Mouse (Mus musculus): ENCODE results near the gene Stk39. TPM values are rescaled to one million over a fixed set of nuclear protein-coding genes. Genes with fewer than 3 reads are reported as not detected.
"Not testable (repeated sequence)": the region's sequence is repeated elsewhere in the genome, so short reads cannot be mapped to it uniquely, and the experiment has no call there.

Stk39 gene
- total RNA-seq, 2 experiments from 2014 or later = 1.9 to 4.1 TPM

DNA sequence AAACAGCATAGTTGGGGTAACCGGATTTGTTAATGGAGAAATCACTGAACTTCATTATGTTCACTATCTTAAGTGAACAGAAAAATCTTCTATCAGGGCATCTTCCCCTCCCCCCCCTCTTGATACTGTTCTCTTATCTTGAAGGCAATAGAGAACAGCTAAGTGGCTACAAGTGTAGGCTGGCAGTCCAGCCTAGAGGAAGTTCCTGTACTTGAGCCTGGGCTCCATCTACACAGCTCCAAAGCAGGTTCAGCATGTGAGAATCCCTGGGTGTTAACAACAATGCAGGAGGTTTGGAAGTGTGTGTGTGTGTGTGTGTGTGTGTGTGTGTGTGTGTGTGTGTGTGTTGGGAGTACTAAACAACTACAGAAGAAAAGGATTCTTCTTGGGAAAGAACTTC is 230.4 kb downstream of the Stk39 start:
- intact Hi-C loops (cut with DNase I) = no loop called here

DNA sequence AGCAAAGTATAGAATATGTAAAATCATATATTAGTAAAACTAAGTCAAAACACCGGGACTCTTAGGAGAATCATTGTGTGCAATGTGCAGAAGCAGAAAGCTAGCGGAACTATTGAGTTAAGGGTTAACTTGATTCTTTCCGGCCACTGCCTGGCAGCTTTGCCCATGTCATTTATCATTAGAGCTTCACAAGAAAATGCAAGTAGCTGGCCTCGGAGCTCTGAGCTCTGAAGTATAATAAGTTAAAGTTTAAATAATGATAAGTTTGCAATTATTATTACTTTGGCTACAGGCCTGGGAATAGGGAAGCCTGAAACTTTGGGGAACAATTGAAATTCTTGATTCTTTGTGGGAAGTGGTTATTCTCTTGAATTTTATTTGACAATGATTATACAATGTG is 232.7 kb downstream of the Stk39 start:
- intact Hi-C loops (cut with DNase I); DNase-seq; H3K4me3 ChIP-seq; H3K27ac ChIP-seq: not testable (repeated sequence)

More for the DNA sequence above, 230.4 kb downstream of the Stk39 start:
- no peak for TF ChIP-seq CTCF (IDR thresholded peaks at IDR 0.05)
- no peak for DNase-seq
- Histone ChIP-seq H3K4me3 (no peak overlapping the region), H3K27ac (no peak overlapping the region)

DNA sequence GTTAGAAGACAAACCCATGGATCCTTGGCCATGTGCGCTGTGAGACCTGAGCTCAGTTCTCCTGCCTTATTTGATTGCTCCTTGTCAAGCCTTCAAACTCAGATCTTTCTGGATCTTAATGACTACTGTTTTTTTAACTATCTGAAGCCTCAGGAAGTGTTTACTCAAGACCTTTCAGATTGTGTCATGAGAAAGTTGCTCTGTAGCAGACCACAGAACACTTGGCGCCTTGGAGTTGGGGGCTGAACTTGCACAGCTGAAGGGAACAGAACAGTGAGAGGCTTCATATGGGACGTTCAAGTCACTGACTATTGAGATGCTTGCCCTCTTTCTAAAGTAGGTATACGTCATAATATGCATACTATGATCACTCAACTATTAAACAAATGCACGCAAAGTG is 239.1 kb downstream of the Stk39 start:
- Histone ChIP-seq H3K4me3 (no peak overlapping the region), H3K27ac (no peak overlapping the region)
- DNase-seq = no peak
- intact Hi-C loops (cut with DNase I) = loop anchor here (5.0 kb wide), 1 partner anchor 84 kb away; no protein-coding TSS in a partner anchor
- no peak for TF ChIP-seq CTCF (IDR thresholded peaks at IDR 0.05)

DNA sequence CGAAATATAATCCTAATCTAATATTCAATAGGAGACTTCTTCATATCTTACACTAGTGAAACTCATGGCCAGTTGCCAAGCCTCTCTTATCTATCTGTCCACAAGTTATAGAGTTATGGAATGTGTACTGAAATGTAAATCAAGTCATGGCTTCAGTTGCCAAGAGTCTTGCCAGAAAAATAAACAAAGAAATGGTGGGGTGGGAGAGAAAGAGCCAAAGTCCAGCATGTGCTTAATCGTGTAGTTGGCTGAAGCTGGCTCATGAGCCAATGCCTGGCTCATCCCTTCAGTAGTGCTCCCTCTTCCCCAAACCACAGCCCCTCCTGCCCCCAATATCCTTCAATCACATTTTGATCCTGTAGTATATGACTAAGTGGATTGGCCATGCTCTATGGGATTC is 242.2 kb downstream of the Stk39 start:
- no peak for TF ChIP-seq CTCF (IDR thresholded peaks at IDR 0.05)
- no peak for DNase-seq
- H3K4me3 ChIP-seq = no peak overlapping the region
- intact Hi-C loops (cut with DNase I) = loop anchor here (5.0 kb wide), 1 partner anchor 87 kb away; no protein-coding TSS in a partner anchor
- no peak overlapping the region for H3K27ac ChIP-seq

DNA sequence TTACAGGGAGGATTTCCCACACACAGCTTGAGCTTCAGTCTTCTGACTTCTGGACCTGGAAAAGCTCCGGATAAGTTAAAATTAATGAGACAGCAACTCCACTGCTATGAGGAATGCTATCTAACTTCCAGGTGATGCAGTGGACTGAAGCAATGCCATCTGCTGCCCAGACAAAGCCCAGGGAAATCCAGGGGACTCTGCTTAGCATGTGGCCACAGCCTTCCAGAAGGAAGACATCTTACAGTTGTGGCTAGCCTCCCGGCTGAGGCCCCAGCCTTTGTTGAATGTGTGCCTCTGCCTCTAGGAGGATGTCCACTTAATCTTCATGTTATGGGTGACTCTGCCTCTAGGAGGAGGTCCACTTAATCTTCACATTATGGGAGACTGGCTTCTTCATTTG is 243.0 kb downstream of the Stk39 start:
- Histone ChIP-seq H3K4me3 (no peak overlapping the region), H3K27ac (no peak overlapping the region)
- TF ChIP-seq CTCF (IDR thresholded peaks at IDR 0.05) = no peak
- intact Hi-C loops (cut with DNase I) = no loop called here
- no peak for DNase-seq

DNA sequence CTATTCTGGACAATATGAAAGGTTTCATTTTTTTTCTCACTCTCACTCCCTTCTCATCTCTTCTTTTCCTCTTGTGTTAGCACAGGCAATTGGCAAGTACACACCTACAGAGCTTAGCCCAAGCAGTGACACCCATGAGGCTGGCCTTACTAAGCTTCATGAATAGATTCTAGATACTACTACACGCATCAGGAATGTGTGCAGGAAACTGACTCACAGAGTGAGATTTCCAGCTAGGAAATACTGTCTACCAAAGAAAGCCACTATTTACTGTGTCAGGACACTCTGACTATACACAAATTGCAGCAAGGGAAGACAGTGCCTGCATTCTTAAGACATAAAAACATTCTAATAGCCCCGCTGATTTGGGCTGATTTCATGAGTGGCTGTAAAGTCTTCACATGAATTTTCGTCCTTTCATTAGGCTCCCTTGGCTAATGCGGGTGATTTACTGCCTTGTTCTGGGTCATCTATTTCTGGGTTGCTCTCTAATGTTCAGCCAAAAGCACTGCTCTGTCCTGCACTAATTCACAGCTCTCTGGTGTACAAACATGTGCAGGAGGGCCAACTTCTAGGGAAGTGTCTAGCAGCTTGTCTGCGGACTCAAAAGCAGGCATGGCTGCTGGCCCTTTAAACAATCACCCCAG is 249.7 kb downstream of the Stk39 start:
- peak overlapping the region; percentile 87 for H3K27ac ChIP-seq
- intact Hi-C loops (cut with DNase I) = loop anchor here (5.0 kb wide), 1 partner anchor 215 kb away; no protein-coding TSS in a partner anchor
- peak; percentile 63 for DNase-seq
- peak overlapping the region; percentile 50 for H3K4me3 ChIP-seq
- no peak for TF ChIP-seq CTCF (IDR thresholded peaks at IDR 0.05)

DNA sequence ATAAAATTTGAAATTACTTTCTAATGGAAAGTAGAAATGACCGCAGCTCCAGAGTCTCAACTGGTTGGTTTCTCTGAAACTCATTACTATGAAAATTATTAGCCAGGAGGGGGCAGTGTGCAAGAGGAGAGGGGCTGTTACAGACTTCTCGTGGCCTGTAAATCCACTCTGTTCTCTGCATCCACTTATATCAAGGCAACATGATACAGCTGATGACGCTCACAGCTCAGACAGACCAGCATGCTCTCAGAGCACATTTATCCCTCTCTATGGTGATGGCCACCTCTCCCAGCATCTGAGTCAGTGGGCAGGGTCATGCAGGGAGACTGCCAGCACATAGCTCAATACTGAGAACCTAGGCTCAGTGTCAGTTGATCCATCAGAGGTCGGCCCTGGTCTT is 250.8 kb downstream of the Stk39 start:
- H3K4me3 ChIP-seq = no peak overlapping the region
- intact Hi-C loops (cut with DNase I) = loop anchor here (2.0 to 5.0 kb wide), 2 partner anchors 130 to 214 kb away; no protein-coding TSS in a partner anchor
- DNase-seq = peak; percentile 53
- peak overlapping the region; percentile 87 for H3K27ac ChIP-seq
- peak; percentile 57 for TF ChIP-seq CTCF (IDR thresholded peaks at IDR 0.05)

DNA sequence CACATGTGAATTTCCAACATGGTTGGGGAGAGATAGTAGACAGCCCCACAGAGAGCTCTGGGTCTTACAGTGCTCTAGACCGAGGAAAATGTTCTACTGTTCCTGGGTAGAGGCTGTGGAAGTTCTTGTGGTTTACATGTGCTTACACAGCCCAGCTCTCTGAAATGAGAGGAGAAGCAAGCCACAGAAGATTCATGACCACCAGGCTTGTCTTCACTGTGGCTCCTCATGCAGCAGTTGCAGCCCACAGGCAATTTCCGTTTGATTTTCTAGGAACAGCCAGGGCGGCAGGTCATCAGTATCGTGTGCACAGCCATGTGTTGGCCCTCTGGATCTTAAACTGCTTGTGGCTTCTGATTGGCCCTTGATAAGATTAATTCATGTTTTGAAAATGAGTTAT is 252.2 kb downstream of the Stk39 start:
- no peak for TF ChIP-seq CTCF (IDR thresholded peaks at IDR 0.05)
- intact Hi-C loops (cut with DNase I) = loop anchor here (2.0 to 10.0 kb wide), 3 partner anchors 131 to 515 kb away; no protein-coding TSS in a partner anchor

DNA sequence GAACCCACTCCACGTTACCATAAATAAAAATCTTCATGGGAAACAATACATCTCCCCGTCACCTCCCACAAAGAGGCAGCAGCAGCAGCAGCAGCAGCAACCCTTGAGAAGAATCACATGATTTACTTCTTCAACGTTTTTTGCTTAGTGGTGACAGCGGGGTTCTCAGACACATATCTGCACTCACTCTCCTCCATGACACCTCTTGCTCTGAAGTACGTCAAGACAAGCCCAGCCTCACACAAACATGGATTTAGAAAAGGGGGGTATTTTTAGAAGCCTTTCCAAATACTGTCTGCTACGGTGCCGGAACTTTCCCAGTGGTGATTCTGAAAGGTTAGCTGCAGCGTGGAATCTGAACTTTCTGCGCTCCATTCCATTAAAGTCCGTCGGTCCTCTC is 256.9 kb downstream of the Stk39 start:
- no peak for DNase-seq
- no peak overlapping the region for H3K4me3 ChIP-seq
- no peak overlapping the region for H3K27ac ChIP-seq
- TF ChIP-seq CTCF (IDR thresholded peaks at IDR 0.05) = no peak
- intact Hi-C loops (cut with DNase I) = loop anchor here (10.0 kb wide), 1 partner anchor 510 kb away; no protein-coding TSS in a partner anchor

More for the DNA sequence above, 252.2 kb downstream of the Stk39 start:
- Histone ChIP-seq H3K4me3 (no peak overlapping the region), H3K27ac (peak overlapping the region; percentile 87; the same call in 1 of the 2 replicates)
- DNase-seq = no peak

DNA sequence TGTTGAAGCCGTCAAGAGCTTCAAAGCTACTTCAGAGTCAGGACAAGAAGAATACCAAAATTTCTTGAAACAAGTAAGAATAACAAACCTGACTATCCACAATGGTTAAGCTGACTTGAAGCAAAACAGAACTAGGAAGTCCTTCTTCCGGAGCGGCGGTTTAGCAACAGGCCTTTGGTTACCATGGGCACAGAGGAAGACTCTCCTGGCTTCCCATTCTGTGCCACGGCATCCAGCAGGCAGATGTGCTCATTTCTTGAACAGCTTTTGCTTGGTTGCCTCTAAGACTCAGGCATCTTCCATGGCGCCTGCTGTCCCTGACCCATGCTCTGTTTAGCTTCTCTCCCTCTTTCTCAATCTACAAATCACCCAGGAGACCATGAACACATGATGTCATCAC is 257.7 kb downstream of the Stk39 start:
- Histone ChIP-seq H3K4me3 (no peak overlapping the region), H3K27ac (no peak overlapping the region)
- TF ChIP-seq CTCF (IDR thresholded peaks at IDR 0.05) = no peak
- intact Hi-C loops (cut with DNase I) = loop anchor here (10.0 kb wide), 1 partner anchor 510 kb away; no protein-coding TSS in a partner anchor
- DNase-seq = no peak

DNA sequence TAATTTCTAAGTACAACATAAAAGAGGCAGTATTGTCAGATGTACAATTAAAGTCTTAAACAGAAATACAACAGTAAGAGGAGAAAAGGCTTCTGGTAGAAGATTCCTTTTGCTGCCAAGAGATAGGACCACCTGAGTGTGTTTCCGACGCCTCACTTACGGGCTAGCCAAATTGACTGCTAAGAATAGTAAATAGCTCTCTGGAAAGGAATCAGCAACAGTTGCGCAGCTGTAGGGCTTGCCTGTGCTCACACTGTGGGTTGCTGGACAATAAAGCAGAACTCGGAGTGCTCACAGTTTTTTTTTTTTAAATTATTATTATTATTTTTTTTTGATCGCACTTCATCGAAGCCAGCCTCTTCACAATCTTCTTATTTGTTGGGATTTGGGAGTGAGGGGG is 260.6 kb downstream of the Stk39 start:
- intact Hi-C loops (cut with DNase I) = loop anchor here (10.0 kb wide), 1 partner anchor 507 kb away; no protein-coding TSS in a partner anchor
- TF ChIP-seq CTCF (IDR thresholded peaks at IDR 0.05) = no peak
- Histone ChIP-seq H3K27ac (peak overlapping the region; percentile 48), H3K4me3 (peak overlapping the region; percentile 23; the same call in 1 of the 2 replicates)
- peak; percentile 34 for DNase-seq

DNA sequence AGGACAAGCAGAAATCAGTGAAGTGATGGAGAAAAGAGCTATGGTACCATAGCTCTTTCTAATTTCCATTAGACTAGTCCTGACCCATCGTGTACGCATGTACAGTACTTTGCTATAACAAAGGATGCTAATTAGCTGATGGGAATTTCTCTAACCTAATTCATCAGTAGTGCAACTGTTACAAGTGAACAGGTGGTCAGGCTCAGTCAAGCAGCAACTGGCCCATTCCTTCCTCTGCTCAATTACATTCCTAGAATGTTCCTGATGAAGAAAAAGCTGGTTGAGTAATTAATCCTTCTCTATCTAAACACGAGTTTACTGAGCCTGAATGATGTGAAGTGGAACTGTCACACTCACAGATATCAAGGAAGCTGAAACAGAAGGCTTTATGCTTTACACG is 275.8 kb downstream of the Stk39 start:
- no peak for TF ChIP-seq CTCF (IDR thresholded peaks at IDR 0.05)
- DNase-seq = no peak
- Histone ChIP-seq H3K27ac (no peak overlapping the region), H3K4me3 (no peak overlapping the region)
- intact Hi-C loops (cut with DNase I) = no loop called here

DNA sequence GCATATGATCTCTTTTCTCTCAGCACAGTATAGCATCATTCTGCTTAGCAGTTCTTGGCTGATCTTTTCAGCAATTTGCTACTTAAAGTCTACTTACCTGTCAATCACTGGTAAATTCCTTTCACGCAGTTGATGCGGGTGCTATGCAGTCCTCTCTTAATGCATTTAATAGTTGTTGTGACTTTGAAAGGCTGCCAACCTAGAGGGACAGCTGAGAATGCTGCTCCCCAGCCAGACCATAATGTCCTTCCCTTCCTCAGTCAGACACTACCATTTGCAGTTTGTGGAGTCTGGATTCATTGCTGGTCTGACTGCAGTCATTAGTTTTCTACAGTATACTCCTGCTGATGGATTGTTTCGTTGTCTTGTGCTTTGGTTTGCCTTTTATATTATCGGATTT is 277.6 kb downstream of the Stk39 start:
- intact Hi-C loops (cut with DNase I) = no loop called here
- H3K4me3 ChIP-seq = no peak overlapping the region
- no peak overlapping the region for H3K27ac ChIP-seq
- TF ChIP-seq CTCF (IDR thresholded peaks at IDR 0.05) = no peak
- DNase-seq = no peak

DNA sequence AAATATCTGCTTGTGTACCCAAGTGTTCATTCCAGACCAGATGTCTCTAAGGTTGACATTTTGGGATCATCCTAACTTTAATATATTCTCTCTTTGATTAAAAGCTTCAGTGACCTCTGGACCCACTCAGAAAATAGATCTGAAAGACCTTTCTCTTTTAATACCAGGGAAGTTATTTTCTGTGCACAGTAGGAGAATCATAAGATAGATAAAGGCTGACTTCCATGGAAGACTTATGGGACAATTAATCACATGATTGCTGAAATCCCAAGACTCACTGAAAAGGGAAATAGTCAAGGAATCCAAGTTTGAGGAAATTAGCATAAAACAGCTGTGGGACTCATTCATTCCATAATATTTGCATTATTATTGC is 278.6 kb downstream of the Stk39 start:
- Histone ChIP-seq H3K4me3 (no peak overlapping the region), H3K27ac (no peak overlapping the region)
- no peak for DNase-seq
- TF ChIP-seq CTCF (IDR thresholded peaks at IDR 0.05) = no peak
- intact Hi-C loops (cut with DNase I) = no loop called here
